Mouse (Mus musculus) kidney, embryonic 15.5 days (tissue): ENCODE results near the gene Sypl. TPM values are rescaled to one million over a fixed set of nuclear protein-coding genes. Genes with fewer than 3 reads are reported as not detected.
A peak's percentile ranks its signal among the peaks of the same experiment; 100 is the strongest.

Experiments used
- ATAC-seq: fragments of 200-750 bp; cut with Nextera tagmentation; replicated peaks from 2 replicates; pipeline ENCODE4 v1.8.0; 2017; ENCODE audit warnings: moderate TSS enrichment; ENCODE audit not compliant: low FRiP score
- H3K27ac ChIP-seq: fragments of 300-500 bp; sonication (generic); 2 replicates; pipeline ENCODE4 v1.5.1; 2015; ENCODE audit warnings: mild to moderate bottlenecking, inconsistent platforms
- H3K27me3 ChIP-seq: fragments of 300-500 bp; sonication (generic); 2 replicates; pipeline ENCODE4 v1.6.1; 2015; ENCODE audit warnings: inconsistent platforms
- H3K36me3 ChIP-seq: fragments of 300-500 bp; sonication (generic); 2 replicates; pipeline ENCODE4 v1.6.1; 2015; ENCODE audit warnings: inconsistent platforms
- H3K4me1 ChIP-seq: fragments of 300-500 bp; sonication (generic); 2 replicates; pipeline ENCODE4 v1.6.1; 2015; ENCODE audit warnings: inconsistent platforms
- H3K4me2 ChIP-seq: fragments of 300-500 bp; sonication (generic); 2 replicates; pipeline ENCODE4 v1.6.1; 2015; ENCODE audit warnings: moderate library complexity, mild to moderate bottlenecking, inconsistent platforms
- H3K4me3 ChIP-seq: fragments of 300-500 bp; sonication (generic); replicated peaks from 2 replicates; pipeline ENCODE4 v1.5.1; 2015; ENCODE audit warnings: mild to moderate bottlenecking, inconsistent platforms
- H3K9ac ChIP-seq: fragments of 300-500 bp; sonication (generic); 2 replicates; pipeline ENCODE4 v1.6.1; 2015; ENCODE audit warnings: mild to moderate bottlenecking, inconsistent platforms
- H3K9me3 ChIP-seq: fragments of 300-500 bp; sonication (generic); replicated peaks from 2 replicates; pipeline ENCODE4 v1.6.1; 2016; ENCODE audit warnings: inconsistent platforms
- WGBS: fragments of 180-500 bp; shearing (Covaris S2); methylation state at CpG from one replicate; pipeline ENCODE4 v1.1.7; 2015; ENCODE audit warnings: mixed read lengths; 5-methylcytosine and 5-hydroxymethylcytosine counted together
- polyA plus RNA-seq: library from polyadenylated mRNA; unstranded; fragments of >200 nt; fragmentation: Nextera tagmentation; extraction: Ambion mirVana; gene quantifications from 2 replicates; pipeline ENCODE4 v1.2.1, GENCODE M21; 2015

Gene Sypl
- polyA plus RNA-seq, 1 experiment from 2014 or later, result 118 TPM

GRCm38 (mm10) chr12:32946376-32946775 is 7.3 kb upstream of the Sypl start:
- Histone ChIP-seq H3K4me3 (no peak overlapping the region), H3K27me3 (no peaks in the 10 kb centered on the region), H3K9me3 (no peaks in the 10 kb centered on the region), H3K27ac (no peak overlapping the region), H3K36me3 (no peaks in the 10 kb centered on the region), H3K9ac (no peak overlapping the region), H3K4me1 (peaks cover 7% of the 10 kb centered on the region), H3K4me2 (no peak overlapping the region)
- no peak for ATAC-seq
- 74% methylated on average over 4 of the region's 4 CpGs for WGBS

- 31% methylated on average over 3 of the region's 3 CpGs for WGBS
- no peaks in the 10 kb centered on the region for H3K9me3 ChIP-seq
- ATAC-seq, result no peak
- H3K4me1 ChIP-seq, result peaks cover 17% of the 10 kb centered on the region
- H3K36me3 ChIP-seq, result no peaks in the 10 kb centered on the region
- H3K4me3 ChIP-seq, result no peak overlapping the region
- H3K27ac ChIP-seq, result no peak overlapping the region
- H3K9ac ChIP-seq, result no peak overlapping the region
- no peak overlapping the region for H3K4me2 ChIP-seq
- no peaks in the 10 kb centered on the region for H3K27me3 ChIP-seq
These were observed 1.3 kb upstream of the Sypl start for GRCm38 (mm10) chr12:32952416-32952815.

- ATAC-seq, result no peak
- Histone ChIP-seq H3K4me2 (peak overlapping the region; percentile 74), H3K36me3 (no peaks in the 10 kb centered on the region), H3K9me3 (no peaks in the 10 kb centered on the region), H3K27me3 (no peaks in the 10 kb centered on the region), H3K4me1 (peaks cover 22% of the 10 kb centered on the region), H3K27ac (peak overlapping the region; percentile 99), H3K4me3 (peak overlapping the region; percentile 66), H3K9ac (peak overlapping the region; percentile 52; the same call in 1 of the 2 replicates)
- 17% methylated on average over 6 of the region's 6 CpGs for WGBS
These were observed 625 bp upstream of the Sypl start for GRCm38 (mm10) chr12:32953066-32953465.

DNA sequence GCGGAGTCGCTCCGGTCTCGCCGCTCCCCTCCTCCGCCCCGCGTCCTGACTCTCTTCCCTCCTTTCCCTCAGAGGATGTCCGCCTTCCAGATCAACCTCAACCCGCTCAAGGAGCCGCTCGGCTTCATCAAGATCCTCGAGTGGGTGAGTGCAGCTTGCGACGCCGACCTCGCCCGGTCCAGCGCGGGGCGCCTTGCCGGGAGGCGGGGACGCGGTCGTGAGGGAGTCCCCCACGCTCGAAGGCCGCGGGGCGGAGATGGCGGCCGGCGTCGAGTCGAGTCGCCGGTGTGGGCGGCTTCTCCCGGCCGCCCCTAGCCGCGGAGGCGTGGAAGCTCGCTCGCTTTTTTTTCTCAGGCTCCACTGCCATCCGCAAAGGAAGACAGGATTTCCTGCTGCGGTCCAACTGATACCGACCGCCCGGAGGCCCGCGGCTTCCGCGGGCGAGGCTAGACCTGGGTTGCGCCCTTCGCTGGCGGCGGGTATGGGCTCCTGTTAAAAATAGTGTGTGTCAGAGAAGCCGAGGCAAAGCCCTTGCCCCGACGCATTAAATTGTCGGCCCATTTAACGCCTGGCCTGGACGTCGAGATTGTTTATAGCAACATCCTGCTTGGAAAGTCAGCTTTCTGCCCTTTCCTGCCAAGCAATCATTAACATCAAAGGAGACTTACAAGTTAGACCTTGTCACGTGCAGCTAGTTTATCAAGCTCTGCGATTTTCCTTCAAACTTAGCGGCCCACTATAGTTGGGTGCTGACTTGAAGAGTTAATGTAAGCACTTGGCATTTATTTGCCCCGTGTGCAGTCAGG is 728 bp downstream of the Sypl start:
- Histone ChIP-seq H3K4me1 (peaks cover 31% of the 10 kb centered on the region), H3K4me3 (peak overlapping the region; percentile 66), H3K27me3 (no peaks in the 10 kb centered on the region), H3K9ac (peak overlapping the region; percentile 85), H3K36me3 (no peaks in the 10 kb centered on the region), H3K27ac (peak overlapping the region; percentile 99), H3K9me3 (no peaks in the 10 kb centered on the region), H3K4me2 (peak overlapping the region; percentile 74)
- peak; percentile 69 for ATAC-seq
- under 1% methylated on average over 71 of the region's 71 CpGs for WGBS

DNA sequence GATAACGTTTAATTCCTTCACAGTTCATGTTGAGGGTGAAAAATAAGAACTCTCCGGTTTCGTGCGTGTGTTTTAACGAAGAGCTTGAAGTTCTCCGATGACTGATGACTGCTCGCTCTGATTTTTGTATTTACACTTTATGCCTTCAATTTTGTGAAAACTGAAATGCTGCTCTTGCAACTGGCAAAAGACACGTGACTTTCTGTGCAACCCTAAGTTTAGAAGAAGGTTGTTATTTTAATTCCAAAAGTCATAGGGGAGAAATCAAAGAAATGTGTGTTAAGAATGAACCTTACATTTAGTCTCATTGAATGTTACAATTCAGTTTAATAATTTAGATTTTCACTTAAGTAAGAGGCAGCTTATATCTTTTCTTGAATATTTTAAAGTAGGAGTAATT is 1.3 kb downstream of the Sypl start:
- under 1% methylated on average over 8 of the region's 8 CpGs for WGBS
- ATAC-seq, result no peak
- H3K4me2 ChIP-seq, result peak overlapping the region; percentile 74
- H3K27ac ChIP-seq, result peak overlapping the region; percentile 99
- H3K4me1 ChIP-seq, result peaks cover 37% of the 10 kb centered on the region
- H3K36me3 ChIP-seq, result no peaks in the 10 kb centered on the region
- no peaks in the 10 kb centered on the region for H3K27me3 ChIP-seq
- H3K4me3 ChIP-seq, result peak overlapping the region; percentile 66
- no peaks in the 10 kb centered on the region for H3K9me3 ChIP-seq
- peak overlapping the region; percentile 85 for H3K9ac ChIP-seq

DNA sequence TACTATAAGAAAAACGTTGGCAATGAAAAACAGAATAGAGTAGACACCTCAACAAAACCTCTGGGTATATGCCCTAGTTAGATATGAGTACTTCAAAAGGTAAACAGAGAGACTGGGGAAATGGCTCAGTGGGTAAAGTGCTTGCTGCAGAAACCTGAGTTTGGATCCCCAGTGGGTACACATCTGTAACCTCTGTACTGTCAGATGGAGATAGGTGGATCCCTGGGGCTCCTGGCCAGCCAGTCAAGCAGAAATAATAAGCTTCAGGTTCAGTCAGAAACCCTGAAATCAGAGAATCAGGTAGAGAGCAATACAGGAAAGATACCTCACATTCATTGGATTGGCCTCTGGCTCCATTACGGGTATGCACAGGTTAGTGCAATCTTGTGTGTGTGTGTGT is 3.5 kb downstream of the Sypl start:
- ATAC-seq, result no peak
- no peaks in the 10 kb centered on the region for H3K27me3 ChIP-seq
- no peak overlapping the region for H3K4me3 ChIP-seq
- 52% methylated on average over 2 of the region's 2 CpGs for WGBS
- no peaks in the 10 kb centered on the region for H3K9me3 ChIP-seq
- H3K9ac ChIP-seq, result no peak overlapping the region
- H3K36me3 ChIP-seq, result no peaks in the 10 kb centered on the region
- H3K4me2 ChIP-seq, result peak overlapping the region; percentile 74; the same call in 1 of the 2 replicates
- H3K27ac ChIP-seq, result 0 out of 2 replicates have a peak overlapping the region, but pooled peaks have one; percentile 19
- H3K4me1 ChIP-seq, result peaks cover 53% of the 10 kb centered on the region

- Histone ChIP-seq H3K27ac (no peak overlapping the region), H3K36me3 (0 out of 2 replicates have a peak, but pooled peaks cover 5% of the 10 kb centered on the region), H3K4me1 (peaks cover 44% of the 10 kb centered on the region), H3K27me3 (no peaks in the 10 kb centered on the region), H3K9me3 (no peaks in the 10 kb centered on the region), H3K4me2 (no peak overlapping the region), H3K4me3 (no peak overlapping the region), H3K9ac (no peak overlapping the region)
- ATAC-seq, result peak; percentile 49; the same call in 1 of the 2 replicates
These were observed 8.4 kb downstream of the Sypl start for GRCm38 (mm10) chr12:32962132-32962531.

GRCm38 (mm10) chr12:32963858-32964257 is 10.2 kb downstream of the Sypl start:
- 92% methylated on average over 4 of the region's 4 CpGs for WGBS
- Histone ChIP-seq H3K4me2 (no peak overlapping the region), H3K27ac (no peak overlapping the region), H3K27me3 (no peaks in the 10 kb centered on the region), H3K9me3 (no peaks in the 10 kb centered on the region), H3K36me3 (peaks cover 15% of the 10 kb centered on the region), H3K9ac (no peak overlapping the region), H3K4me1 (peaks cover 31% of the 10 kb centered on the region), H3K4me3 (no peak overlapping the region)
- no peak for ATAC-seq

- H3K27me3 ChIP-seq, result no peaks in the 10 kb centered on the region
- 95% methylated on average over 1 of the region's 1 CpGs for WGBS
- no peak overlapping the region for H3K4me3 ChIP-seq
- ATAC-seq, result no peak
- H3K4me1 ChIP-seq, result no peaks in the 10 kb centered on the region
- no peak overlapping the region for H3K27ac ChIP-seq
- no peaks in the 10 kb centered on the region for H3K9me3 ChIP-seq
- H3K36me3 ChIP-seq, result peaks cover 57% of the 10 kb centered on the region
- no peak overlapping the region for H3K4me2 ChIP-seq
- no peak overlapping the region for H3K9ac ChIP-seq
These were observed 18.6 kb downstream of the Sypl start for GRCm38 (mm10) chr12:32972287-32972686.

DNA sequence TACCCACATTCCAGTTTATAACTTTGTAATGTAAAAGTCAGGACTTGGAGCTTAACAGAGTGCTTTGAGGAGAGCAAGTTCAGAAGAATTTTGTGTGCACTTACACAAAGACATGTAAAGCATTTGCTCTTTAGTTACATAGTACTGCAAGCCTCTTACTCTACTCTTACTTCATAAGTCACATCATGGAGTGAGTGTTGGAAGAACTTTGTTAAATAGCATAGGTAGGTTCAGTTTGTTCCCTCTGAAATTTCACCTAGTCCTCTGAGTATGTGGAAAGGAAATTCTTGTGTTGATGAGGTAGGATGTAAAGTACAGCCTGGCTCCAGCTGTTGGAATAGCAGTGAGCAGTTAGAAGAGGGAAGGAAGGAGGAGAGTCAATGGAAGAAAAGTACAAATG is 21.2 kb downstream of the Sypl start:
- Histone ChIP-seq H3K4me1 (no peaks in the 10 kb centered on the region), H3K27me3 (no peaks in the 10 kb centered on the region)
- ATAC-seq, result no peak

GRCm38 (mm10) chr12:32975501-32975900 is 21.8 kb downstream of the Sypl start:
- Histone ChIP-seq H3K4me3 (no peak overlapping the region), H3K36me3 (peaks cover 44% of the 10 kb centered on the region), H3K4me1 (no peaks in the 10 kb centered on the region), H3K27ac (no peak overlapping the region), H3K4me2 (no peak overlapping the region), H3K9me3 (no peaks in the 10 kb centered on the region), H3K27me3 (no peaks in the 10 kb centered on the region), H3K9ac (no peak overlapping the region)
- no peak for ATAC-seq
- WGBS, result 75% methylated on average over 3 of the region's 3 CpGs

More for the DNA sequence above, 21.2 kb downstream of the Sypl start:
- Histone ChIP-seq H3K27ac (no peak overlapping the region), H3K4me3 (no peak overlapping the region), H3K4me2 (no peak overlapping the region), H3K9ac (no peak overlapping the region), H3K9me3 (no peaks in the 10 kb centered on the region), H3K36me3 (peaks cover 46% of the 10 kb centered on the region)

- no peaks in the 10 kb centered on the region for H3K4me1 ChIP-seq
- H3K9ac ChIP-seq, result no peak overlapping the region
- H3K4me3 ChIP-seq, result no peak overlapping the region
- H3K36me3 ChIP-seq, result peaks cover 6% of the 10 kb centered on the region; the same call in 1 of the 2 replicates
- no peak overlapping the region for H3K4me2 ChIP-seq
- no peak for ATAC-seq
- no peaks in the 10 kb centered on the region for H3K9me3 ChIP-seq
- H3K27me3 ChIP-seq, result no peaks in the 10 kb centered on the region
- no peak overlapping the region for H3K27ac ChIP-seq
- WGBS, result 100% methylated on average over 1 of the region's 1 CpGs
These were observed 28.9 kb downstream of the Sypl start for GRCm38 (mm10) chr12:32982631-32983030.
